Mouse (Mus musculus) testis, postnatal 10 days (tissue): ENCODE results near the gene Ss18l1.

Source experiments
- DNase-seq: peaks from one replicate; pipeline ENCODE4 v3.0.0; 2021; ENCODE audit warnings: low spot score

The Ss18l1 gene

DNA sequence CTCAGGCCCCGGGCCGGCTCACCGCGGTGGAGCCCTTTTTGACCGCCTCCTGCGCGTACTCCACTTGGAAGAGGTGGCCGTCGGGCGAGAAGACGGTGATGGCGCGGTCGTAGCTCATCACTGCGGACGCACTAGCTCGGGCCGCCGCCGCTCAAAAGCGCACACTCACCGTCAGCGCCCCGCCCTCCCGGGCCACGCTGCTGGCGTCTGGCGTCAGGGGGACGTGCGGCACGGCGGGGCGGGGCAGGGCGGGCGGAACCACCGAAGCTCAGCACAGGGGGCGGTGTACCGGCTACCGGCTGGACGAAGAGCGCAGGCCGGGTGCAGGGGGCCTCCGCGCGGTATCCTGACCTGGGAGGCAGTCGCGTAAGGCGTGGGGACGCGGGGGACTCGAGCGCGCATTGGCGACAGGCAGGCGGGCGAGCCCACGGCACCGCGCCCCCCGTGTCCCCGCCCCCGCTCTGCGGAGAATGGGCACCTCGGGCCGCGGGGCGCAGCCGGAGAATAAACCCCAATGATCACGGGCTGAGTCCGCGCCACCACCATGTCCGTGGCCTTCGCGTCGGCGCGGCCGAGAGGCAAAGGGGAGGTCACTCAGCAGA, at the start of gene Ss18l1, which contains the start of gene Psma7:
Gene Ss18l1 (plus strand): TSS at position 254 of the 602 bp plus-strand sequence.
Gene Psma7 (minus strand): TSS at position 178 of the 602 bp plus-strand sequence.
- peak; percentile 95 for DNase-seq

DNA sequence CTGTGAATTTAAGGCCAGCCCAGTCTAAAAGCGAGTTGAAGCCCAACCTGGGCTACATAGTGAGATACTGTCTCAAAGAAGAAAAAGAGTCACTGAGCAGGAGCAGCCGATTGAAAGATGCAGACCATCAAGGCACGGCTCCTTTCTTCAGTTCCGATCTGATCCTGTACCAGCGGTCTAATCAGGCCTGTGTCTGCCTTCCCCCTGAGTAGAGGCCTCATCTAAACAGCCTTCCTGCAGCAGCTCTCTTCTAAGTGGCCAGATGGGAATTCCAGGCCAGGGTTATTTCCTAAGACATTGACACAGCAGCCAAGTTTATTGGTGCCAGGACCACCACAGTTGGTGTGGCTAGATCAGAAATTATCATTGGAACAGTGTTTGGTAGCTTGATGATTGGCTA, 49.2 kb upstream of the Ss18l1 start:
- DNase-seq: no peak

GRCm38 (mm10) chr2:179998431-179998830, 43.9 kb upstream of the Ss18l1 start:
- DNase-seq: no peak

DNA sequence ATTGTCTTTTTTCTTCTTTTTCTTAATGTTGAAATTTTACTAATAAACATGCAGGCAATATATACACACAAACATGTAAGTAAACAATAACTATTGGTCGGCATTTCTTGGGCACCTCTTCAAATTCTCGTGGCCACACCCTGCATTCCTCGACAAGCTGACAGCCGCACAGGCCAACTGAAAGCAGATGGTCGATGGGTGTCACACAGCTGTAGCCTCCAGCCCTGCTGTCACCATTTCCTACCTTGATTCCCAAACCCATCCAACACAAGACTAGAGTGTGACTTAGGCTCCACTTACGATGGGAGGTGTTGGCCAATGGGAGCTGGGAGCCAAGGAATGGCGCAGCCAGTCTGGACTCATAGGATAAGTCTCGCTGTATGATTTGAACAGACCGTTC, 40.7 kb upstream of the Ss18l1 start:
- DNase-seq: no peak

GRCm38 (mm10) chr2:180005656-180006351, 36.5 kb upstream of the Ss18l1 start:
- DNase-seq: no peak

GRCm38 (mm10) chr2:180006352-180007017, 35.8 kb upstream of the Ss18l1 start:
- DNase-seq: no peak

- DNase-seq: peak; percentile 2
These were observed 31.6 kb upstream of the Ss18l1 start for GRCm38 (mm10) chr2:180010686-180011085.

GRCm38 (mm10) chr2:180011370-180011769, 30.9 kb upstream of the Ss18l1 start:
- DNase-seq: peak; percentile 60

DNA sequence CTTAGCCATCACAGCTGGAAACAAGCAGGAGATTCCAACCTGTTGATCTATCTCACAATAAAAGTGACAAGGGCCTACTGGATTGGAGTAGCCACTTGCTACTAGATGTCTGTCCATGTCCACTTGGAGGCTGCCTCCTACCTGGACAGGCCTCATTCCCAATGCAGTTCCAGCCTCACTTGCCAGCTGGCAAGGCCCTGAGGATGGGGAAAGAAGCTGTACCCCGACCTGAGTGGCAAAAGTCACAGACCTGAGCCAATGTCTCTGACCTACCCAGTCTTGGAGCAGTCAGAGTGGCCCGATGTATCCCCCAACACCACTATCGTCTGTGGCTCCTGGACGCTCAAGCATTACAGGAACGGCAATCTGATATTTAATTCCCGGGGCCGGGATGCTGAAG, 28.6 kb upstream of the Ss18l1 start:
- DNase-seq: peak; percentile 28

DNA sequence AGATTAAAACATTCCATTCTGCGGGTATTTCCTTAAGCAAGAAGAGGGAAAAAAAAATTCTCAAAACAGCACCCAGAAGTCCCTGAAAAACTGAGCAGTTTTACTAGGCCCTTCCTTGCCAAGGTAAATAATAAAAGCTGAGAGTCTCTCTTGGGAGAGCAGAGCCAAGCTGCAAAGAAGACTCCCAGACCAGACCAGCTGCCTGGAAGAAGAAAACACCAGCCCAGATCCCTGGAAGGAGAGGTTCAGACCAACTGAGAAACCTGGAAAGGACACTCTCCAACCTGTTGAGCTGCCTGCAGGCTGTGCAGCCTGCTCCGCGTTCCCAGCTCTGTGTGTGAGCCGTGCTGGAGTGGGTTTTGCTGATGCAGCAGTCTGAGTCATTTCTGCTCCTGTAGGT, 24.7 kb upstream of the Ss18l1 start:
- DNase-seq: peak; percentile 16

DNA sequence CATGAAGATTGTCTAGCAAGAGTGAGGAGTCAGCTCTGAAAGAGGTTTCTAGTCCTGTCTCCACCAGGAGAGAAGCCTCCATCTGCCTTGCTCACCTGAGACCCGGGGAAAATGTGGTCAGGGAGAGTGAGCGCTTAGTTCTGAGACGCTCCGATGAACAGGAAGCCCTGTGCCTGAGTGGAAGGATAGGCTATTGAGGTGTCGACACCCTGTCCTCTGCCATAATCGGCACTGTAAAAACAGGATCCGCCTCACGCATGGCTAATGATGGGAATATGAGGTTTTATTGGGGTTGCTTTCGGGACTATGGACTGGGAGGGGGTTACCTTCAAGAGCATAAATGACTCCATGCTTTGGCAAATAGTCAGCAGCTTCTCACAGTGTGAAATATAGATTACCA, 23.7 kb upstream of the Ss18l1 start:
- no peak for DNase-seq

- no peak for DNase-seq
These were observed 22.1 kb upstream of the Ss18l1 start for GRCm38 (mm10) chr2:180020091-180020661.

DNA sequence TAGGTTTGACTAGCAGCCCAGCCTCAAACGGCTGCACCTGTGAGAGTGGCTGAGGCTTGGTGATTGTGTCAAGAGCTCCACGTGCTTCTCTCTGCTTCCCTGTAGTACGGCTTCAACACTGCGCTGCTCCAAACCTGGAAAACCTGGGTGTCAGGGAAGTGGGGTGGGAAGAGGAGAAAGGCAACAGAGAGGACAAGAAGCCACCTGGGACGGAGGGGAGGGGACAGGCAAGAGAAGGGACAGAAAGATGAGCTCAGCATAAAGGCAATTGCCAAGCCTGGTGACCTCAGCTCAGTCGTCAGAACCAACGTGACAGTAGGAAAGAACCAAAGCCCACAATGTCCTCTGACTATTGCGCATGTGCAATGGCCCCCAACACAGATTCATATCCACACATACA, 21.4 kb upstream of the Ss18l1 start:
- no peak for DNase-seq

- no peak for DNase-seq
These were observed 19.6 kb upstream of the Ss18l1 start for GRCm38 (mm10) chr2:180022751-180023150.

DNA sequence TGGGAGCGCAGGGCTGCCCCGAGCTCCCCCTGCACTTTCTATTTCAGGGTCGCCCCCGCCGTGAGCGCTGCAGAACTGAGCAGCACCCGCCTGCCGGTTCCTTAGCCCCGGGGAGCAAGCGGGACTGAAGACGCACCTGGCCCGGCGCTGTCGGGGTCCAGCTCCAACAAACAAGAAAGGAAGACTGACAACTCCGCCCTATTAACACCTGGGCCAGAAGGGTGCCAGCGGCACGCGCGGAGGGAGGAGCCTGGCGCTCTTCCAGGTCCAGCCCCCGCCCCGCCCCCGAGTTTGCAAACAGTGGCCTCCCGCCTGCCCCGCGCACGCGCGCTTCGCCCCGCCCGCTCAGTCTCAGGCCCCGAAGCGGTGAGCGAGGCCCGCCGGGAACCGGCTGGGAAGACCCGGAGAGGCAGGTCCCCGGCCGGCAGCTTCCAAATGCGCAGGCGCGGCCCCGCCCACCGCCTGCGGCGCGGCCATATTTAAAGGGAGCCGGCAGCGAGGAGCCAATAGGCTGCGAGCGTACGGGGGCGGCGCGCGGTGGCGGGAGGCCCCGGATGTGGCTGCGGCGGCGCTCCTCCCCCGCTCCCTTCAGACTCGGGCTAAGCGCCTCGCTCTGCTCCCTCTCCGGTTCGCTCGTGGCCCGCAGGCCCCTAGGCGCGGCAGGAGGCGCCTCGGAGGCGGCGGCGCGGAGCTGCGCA, 17.8 kb upstream of the Ss18l1 start, which contains the start of gene Lsm14b:
Gene Lsm14b (plus strand): TSS at position 587 of the 698 bp plus-strand sequence.
- DNase-seq: peak; percentile 98

- peak; percentile 79 for DNase-seq
These were observed 17.0 kb upstream of the Ss18l1 start for GRCm38 (mm10) chr2:180025135-180025860.

GRCm38 (mm10) chr2:180025861-180026200, 16.5 kb upstream of the Ss18l1 start:
- no peak for DNase-seq

DNA sequence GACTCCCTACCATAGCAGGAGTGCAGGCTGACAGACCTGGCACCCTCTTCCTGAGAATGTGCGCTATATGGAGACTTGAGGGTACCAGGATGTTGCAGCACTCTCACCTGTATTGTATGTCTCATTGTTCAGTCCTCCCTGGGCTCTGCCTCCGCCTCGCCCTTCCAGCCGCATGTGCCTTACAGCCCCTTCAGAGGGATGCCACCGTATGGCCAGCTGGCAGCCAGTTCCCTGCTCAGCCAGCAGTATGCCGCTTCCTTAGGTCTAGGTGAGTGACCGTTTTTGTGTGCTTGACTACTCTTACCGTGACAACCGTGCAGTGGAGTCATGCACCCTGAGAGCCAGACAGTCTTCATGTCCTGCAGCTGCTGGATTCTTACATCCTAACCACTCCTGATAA, 14.5 kb upstream of the Ss18l1 start:
- no peak for DNase-seq

GRCm38 (mm10) chr2:180031270-180031669, 11.0 kb upstream of the Ss18l1 start:
- DNase-seq: no peak

DNA sequence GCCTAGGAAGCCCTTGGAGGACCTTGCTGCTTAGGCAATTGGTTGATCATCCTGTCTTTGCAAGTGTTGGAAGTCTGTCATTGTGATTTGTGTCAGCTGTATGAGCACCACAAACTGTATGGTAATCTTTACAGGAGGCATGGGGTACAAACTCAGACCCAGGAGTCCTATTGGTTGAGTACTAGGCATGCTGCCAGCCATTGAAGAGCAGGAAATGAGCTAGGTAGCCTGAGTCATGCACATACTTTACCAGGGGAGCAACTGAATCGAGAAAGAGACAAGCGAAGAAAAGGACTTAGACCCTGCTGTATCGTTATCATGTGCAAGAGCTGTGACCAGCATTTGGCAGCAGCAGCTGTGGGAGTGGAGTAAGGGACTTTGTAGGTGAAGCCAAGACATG, 9.4 kb upstream of the Ss18l1 start:
- no peak for DNase-seq

DNA sequence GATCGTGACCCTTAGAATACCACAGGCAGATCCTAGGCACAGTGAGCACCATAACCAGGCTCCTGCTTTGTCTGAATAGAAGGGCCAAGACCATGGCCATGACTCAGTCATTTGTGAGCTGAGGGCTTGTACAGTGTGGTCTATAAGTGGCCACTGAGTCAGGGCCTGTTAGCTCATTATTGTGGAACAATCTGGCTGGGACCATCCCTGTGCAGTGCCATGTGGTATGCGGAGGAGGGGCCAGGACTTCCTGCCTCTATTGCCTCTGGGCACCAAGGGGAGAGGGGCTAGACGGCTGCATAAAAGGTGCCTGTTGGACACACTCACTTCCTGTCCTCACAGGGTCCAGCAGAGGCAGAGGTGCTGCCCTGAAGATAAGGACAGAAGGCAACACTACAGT, 8.4 kb upstream of the Ss18l1 start:
- DNase-seq: no peak

DNA sequence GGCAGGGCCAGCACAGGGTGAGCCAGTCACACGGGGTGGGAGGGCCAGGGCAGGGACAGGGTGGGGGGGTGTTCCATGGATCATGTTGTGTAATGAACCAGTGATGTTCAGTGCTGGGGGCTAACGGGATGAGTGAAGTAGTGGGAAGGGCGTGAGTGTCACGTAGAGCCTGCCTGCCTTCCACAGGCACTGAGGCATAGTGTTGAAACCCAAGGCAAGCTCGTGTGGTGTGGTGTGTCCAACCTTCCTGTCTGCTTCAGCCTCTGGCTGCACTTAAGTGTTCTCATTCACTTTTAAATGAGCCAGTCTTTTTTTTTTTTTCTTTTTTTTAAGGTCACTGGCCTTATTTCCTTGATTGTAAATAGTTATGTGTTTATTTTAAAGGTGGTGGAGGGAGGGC, 7.6 kb upstream of the Ss18l1 start:
- DNase-seq: no peak
